Mouse (Mus musculus): ENCODE results near the gene Rgs13. TPM values are rescaled to one million over a fixed set of nuclear protein-coding genes. Genes with fewer than 3 reads are reported as not detected.

Rgs13 gene
- polyA plus RNA-seq, 1 experiment from 2014 or later = not detected

DNA sequence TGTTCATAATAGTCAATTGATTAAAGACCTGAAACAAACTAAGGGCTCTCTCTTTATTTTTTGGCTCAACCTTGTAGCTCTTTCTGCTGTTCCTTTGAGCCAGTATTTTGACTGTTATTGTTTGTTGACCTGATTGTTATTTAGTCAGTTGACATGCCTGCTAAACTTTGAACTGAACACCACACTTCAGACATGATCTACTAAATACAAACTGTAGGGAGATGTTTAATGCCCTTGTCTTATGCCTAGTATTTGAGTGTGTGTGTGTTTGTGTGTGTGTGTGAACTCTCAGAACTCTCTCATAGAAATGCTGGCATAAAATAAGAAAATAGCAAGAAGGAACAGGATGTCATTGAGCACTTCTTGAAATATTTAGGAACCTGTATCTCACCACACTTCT, 448 bp upstream of the Rgs13 start:
- DNase-seq (no peak), ATAC-seq (ENCODE audit: insufficient read depth) (no peak)
- Histone ChIP-seq H3K9me3 (ENCODE audit: low read depth, low read length) (no peaks in the 10 kb centered on the region), H3K4me3 (ENCODE audit: low read depth, low read length) (no peak overlapping the region), H3K27me3 (ENCODE audit: insufficient read depth, low read length) (no peaks in the 10 kb centered on the region), H3K4me2 (no peak overlapping the region), H3K9ac (no peak overlapping the region), H3K36me3 (ENCODE audit: insufficient read depth) (no peaks in the 10 kb centered on the region), H3K4me1 (ENCODE audit: insufficient read depth) (no peaks in the 10 kb centered on the region), H3K27ac (ENCODE audit: low read depth) (no peak overlapping the region)
- no peak for TF ChIP-seq CTCF (IDR thresholded peaks at IDR 0.05; ENCODE audit: low read depth)

GRCm38 (mm10) chr1:144174760-144175159, 2.4 kb downstream of the Rgs13 start:
- Histone ChIP-seq H3K9me3 (ENCODE audit: low read depth, low read length) (no peaks in the 10 kb centered on the region), H3K4me1 (ENCODE audit: insufficient read depth) (no peaks in the 10 kb centered on the region), H3K36me3 (ENCODE audit: insufficient read depth) (no peaks in the 10 kb centered on the region), H3K4me3 (ENCODE audit: low read depth, low read length) (no peak overlapping the region), H3K27ac (ENCODE audit: low read depth) (no peak overlapping the region), H3K27me3 (ENCODE audit: insufficient read depth, low read length) (no peaks in the 10 kb centered on the region), H3K4me2 (no peak overlapping the region), H3K9ac (no peak overlapping the region)
- ATAC-seq (ENCODE audit: insufficient read depth) = no peak
- no peak for TF ChIP-seq CTCF (IDR thresholded peaks at IDR 0.05; ENCODE audit: low read depth)
- WGBS = 80% methylated on average over 6 of the region's 6 CpGs
- no peak for DNase-seq

DNA sequence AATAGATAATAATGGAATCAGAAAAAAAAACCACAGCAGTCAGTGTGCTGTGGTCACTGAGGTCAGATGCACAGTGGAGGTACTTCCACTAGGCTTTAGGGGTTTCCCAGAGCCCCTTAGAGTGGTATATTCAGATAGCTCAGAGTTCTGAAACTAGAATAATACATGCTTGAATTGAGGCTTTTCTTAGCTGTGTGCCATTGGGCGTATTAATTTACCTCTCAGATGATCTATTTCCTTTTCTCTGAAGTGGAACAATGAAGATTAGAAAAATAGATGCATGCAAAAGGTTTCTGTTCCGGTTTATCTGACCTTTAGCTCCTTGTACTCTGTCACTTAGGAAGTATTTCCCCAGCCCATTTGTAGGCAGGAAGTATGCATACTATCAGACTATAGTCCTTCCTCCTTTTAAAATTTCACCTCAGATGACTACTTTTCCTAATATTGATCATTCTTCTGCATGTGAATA, 3.6 kb downstream of the Rgs13 start:
- Histone ChIP-seq H3K27me3 (ENCODE audit: insufficient read depth, low read length) (no peaks in the 10 kb centered on the region), H3K27ac (ENCODE audit: low read depth) (no peak overlapping the region), H3K4me1 (ENCODE audit: insufficient read depth) (no peaks in the 10 kb centered on the region), H3K36me3 (ENCODE audit: insufficient read depth) (no peaks in the 10 kb centered on the region), H3K4me2 (no peak overlapping the region), H3K4me3 (ENCODE audit: low read depth, low read length) (no peak overlapping the region), H3K9ac (no peak overlapping the region), H3K9me3 (ENCODE audit: low read depth, low read length) (no peaks in the 10 kb centered on the region)
- no peak for TF ChIP-seq CTCF (IDR thresholded peaks at IDR 0.05; ENCODE audit: low read depth)
- 72% methylated on average over 2 of the region's 2 CpGs for WGBS
- DNase-seq = no peak
- no peak for ATAC-seq (ENCODE audit: insufficient read depth)

GRCm38 (mm10) chr1:144168921-144169320, 8.3 kb downstream of the Rgs13 start:
- DNase-seq = no peak
- Histone ChIP-seq H3K9me3 (ENCODE audit: low read depth, low read length) (no peaks in the 10 kb centered on the region), H3K4me1 (ENCODE audit: insufficient read depth) (no peaks in the 10 kb centered on the region), H3K27ac (ENCODE audit: low read depth) (no peak overlapping the region), H3K36me3 (ENCODE audit: insufficient read depth) (no peaks in the 10 kb centered on the region), H3K27me3 (ENCODE audit: insufficient read depth, low read length) (no peaks in the 10 kb centered on the region), H3K4me3 (ENCODE audit: low read depth, low read length) (no peak overlapping the region), H3K9ac (no peak overlapping the region), H3K4me2 (no peak overlapping the region)
- TF ChIP-seq CTCF (IDR thresholded peaks at IDR 0.05; ENCODE audit: low read depth) = no peak
- no peak for ATAC-seq (ENCODE audit: insufficient read depth)
- WGBS = 81% methylated on average over 4 of the region's 4 CpGs

DNA sequence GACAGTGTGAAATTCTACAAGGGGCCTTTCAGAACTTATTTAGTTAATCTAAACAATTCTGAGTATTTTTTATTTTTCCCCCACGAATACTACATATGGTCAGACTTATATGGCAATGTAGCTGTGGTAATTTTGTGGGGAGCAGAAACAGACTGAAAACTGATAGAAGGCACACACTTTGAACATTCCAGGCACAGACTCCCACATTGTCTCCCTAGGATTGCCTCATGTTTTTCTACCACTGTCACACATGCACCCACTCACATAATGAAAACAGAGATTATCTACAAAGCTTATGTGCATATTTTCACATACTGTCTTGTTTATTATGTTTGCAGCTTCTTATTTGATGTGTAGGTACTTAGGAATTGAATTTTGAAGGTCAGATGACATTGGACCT, 9.4 kb downstream of the Rgs13 start:
- Histone ChIP-seq H3K4me3 (ENCODE audit: low read depth, low read length) (no peak overlapping the region), H3K36me3 (ENCODE audit: insufficient read depth) (no peaks in the 10 kb centered on the region), H3K9me3 (ENCODE audit: low read depth, low read length) (no peaks in the 10 kb centered on the region), H3K27me3 (ENCODE audit: insufficient read depth, low read length) (no peaks in the 10 kb centered on the region), H3K27ac (ENCODE audit: low read depth) (no peak overlapping the region), H3K4me1 (ENCODE audit: insufficient read depth) (no peaks in the 10 kb centered on the region), H3K9ac (no peak overlapping the region), H3K4me2 (no peak overlapping the region)
- TF ChIP-seq CTCF (IDR thresholded peaks at IDR 0.05; ENCODE audit: low read depth) = no peak
- no peak for ATAC-seq (ENCODE audit: insufficient read depth)
- no peak for DNase-seq
- 41% methylated on average over 1 of the region's 1 CpGs for WGBS

DNA sequence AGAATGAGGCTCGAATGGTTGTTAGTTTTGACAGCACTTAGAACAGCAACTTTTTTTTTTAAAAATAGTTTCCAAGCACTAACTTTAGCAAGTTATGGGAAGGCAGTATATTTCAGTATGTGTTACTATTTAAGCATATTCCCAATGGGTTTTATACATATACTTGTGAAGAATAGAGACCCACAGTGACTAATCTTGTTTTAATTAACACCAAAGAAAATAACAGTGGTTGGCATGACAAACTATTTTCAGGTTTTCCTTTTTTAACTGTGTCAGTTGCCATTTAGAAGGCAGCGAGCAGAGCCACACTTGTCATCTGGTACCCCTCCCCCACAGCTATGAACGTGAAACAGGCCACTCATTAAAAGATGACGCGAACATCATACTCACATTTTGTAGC, 10.3 kb downstream of the Rgs13 start:
- Histone ChIP-seq H3K9me3 (ENCODE audit: low read depth, low read length) (no peaks in the 10 kb centered on the region), H3K4me2 (no peak overlapping the region), H3K9ac (no peak overlapping the region), H3K36me3 (ENCODE audit: insufficient read depth) (no peaks in the 10 kb centered on the region), H3K27me3 (ENCODE audit: insufficient read depth, low read length) (no peaks in the 10 kb centered on the region), H3K27ac (ENCODE audit: low read depth) (no peak overlapping the region), H3K4me3 (ENCODE audit: low read depth, low read length) (no peak overlapping the region), H3K4me1 (ENCODE audit: insufficient read depth) (no peaks in the 10 kb centered on the region)
- 69% methylated on average over 5 of the region's 5 CpGs for WGBS
- TF ChIP-seq CTCF (IDR thresholded peaks at IDR 0.05; ENCODE audit: low read depth) = no peak
- DNase-seq (no peak), ATAC-seq (ENCODE audit: insufficient read depth) (no peak)

DNA sequence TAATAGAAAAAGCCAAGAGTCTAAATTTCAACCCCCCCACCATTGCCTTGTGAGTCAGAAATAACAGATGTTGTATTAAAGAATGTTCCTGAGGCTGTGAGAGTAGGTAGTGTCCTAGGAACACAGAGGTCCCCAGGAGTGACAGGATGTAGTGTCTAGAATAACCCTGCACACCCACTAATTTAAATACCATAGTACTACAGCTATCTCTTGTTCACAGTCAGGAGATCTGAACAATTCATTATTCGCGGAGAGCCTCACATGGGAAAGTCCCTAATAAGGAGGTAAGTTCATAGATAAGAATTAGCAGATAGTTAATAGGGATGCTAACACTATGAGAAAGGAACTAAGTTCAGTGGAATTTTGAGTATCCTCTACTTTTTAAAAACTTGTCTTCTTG, 10.9 kb downstream of the Rgs13 start:
- ATAC-seq (ENCODE audit: insufficient read depth) (no peak), DNase-seq (no peak)
- Histone ChIP-seq H3K4me1 (ENCODE audit: insufficient read depth) (no peaks in the 10 kb centered on the region), H3K36me3 (ENCODE audit: insufficient read depth) (no peaks in the 10 kb centered on the region), H3K4me3 (ENCODE audit: low read depth, low read length) (no peak overlapping the region), H3K9me3 (ENCODE audit: low read depth, low read length) (no peaks in the 10 kb centered on the region), H3K27ac (ENCODE audit: low read depth) (no peak overlapping the region), H3K4me2 (no peak overlapping the region), H3K9ac (no peak overlapping the region), H3K27me3 (ENCODE audit: insufficient read depth, low read length) (no peaks in the 10 kb centered on the region)
- TF ChIP-seq CTCF (IDR thresholded peaks at IDR 0.05; ENCODE audit: low read depth) = no peak
- WGBS = 91% methylated on average over 2 of the region's 2 CpGs

DNA sequence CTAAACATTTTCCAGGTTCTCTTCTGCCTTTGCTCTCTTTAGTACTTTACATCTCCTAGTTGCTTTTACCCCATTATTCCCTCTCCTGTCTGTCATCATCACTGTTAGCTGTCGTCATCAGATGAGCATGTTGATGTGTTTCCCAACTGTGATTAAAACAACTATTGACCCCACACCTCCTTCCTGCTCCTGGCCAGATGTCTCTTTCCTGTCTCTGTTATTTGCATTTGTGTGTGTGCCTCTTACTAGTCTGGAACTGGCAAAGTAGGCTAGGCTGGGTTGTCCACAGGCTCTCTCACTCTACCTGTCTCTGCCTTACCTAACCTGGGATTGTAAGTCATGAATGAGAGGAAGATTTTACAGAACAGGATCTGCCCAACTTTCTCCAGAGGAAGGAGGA, 24.6 kb downstream of the Rgs13 start:
- no peak overlapping the region for H3K4me2 ChIP-seq
- no peak for TF ChIP-seq CTCF (IDR thresholded peaks at IDR 0.05; ENCODE audit: low read depth)
- WGBS = 22% methylated on average over 1 of the region's 1 CpGs
- no peak for DNase-seq
- ATAC-seq (ENCODE audit: insufficient read depth) = no peak
- H3K4me1 ChIP-seq (ENCODE audit: insufficient read depth) = no peaks in the 10 kb centered on the region
- H3K27ac ChIP-seq (ENCODE audit: low read depth) = no peak overlapping the region
- no peak overlapping the region for H3K4me3 ChIP-seq (ENCODE audit: low read depth, low read length)
- no peak overlapping the region for H3K9ac ChIP-seq
- no peaks in the 10 kb centered on the region for H3K36me3 ChIP-seq (ENCODE audit: insufficient read depth)
- no peaks in the 10 kb centered on the region for H3K27me3 ChIP-seq (ENCODE audit: insufficient read depth, low read length)
- no peaks in the 10 kb centered on the region for H3K9me3 ChIP-seq (ENCODE audit: low read depth, low read length)

Measured in lung, embryonic 14.5 days (tissue).